In the genomic region with DNA sequence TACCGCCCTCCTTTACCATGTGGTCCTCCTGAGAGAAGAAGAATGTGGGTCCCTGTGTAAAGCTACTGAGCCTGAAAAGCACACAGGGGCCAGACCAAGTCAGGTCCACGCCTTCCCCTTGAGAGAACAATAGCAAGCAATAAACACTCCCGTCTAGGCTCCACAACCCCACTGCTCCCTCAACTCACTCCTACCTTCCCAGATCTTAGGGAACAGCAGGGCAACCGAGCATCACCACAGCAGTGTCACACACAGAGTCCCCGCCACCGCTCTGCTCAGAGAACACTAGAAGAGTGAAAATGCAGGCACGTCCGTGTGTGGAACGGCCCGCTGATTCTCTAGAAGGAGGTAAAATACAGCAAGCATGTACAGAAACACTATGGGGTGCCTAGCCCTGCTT, we compare ENCODE assay signal across 11 mouse cellular contexts.
DNase-seq lines count a peak whose midpoint lies in the region; ATAC-seq and TF ChIP-seq lines count a peak whose summit lies in the region.
"Had no signal": no experiment of that assay in that cellular context is flagged by ENCODE, and none has a peak within 500 bp of the region (broad histone marks: within the 10 kb centered on the region; RNA-seq: fewer than 3 reads in every experiment).

No protein-coding gene starts in this region.

- peak overlapping the region; percentile 10; the same call in 1 of the 2 replicates for H3K27ac ChIP-seq in heart, embryonic 12.5 days (ENCODE audit: poor library complexity, severe bottlenecking)
- 0 out of 2 replicates have a peak overlapping the region, but pooled peaks have one; percentile 9 for H3K27ac ChIP-seq in forebrain, embryonic 12.5 days
- H3K27ac ChIP-seq in liver, embryonic 16.5 days (ENCODE audit: low read length) = peak overlapping the region; percentile 90
- H3K27ac ChIP-seq: left cerebral cortex, adult 2 months had no signal

- H3K4me1 ChIP-seq in heart, embryonic 12.5 days (replicated peaks) = peaks cover 55% of the 10 kb centered on the region
- H3K4me1 ChIP-seq in G1E (ENCODE audit: insufficient read depth, low read depth, low read length) = peaks cover 51% of the 10 kb centered on the region
- peaks cover 63% of the 10 kb centered on the region for H3K4me1 ChIP-seq in forebrain, embryonic 12.5 days
- peaks cover 63% of the 10 kb centered on the region for H3K4me1 ChIP-seq in liver, embryonic 16.5 days (ENCODE audit: control insufficient read depth, low read depth, low read length)

- TF ChIP-seq CTCF in G1E (IDR thresholded peaks at IDR 0.05; ENCODE audit: low read depth, low read length) = no peak

- H3K4me3 ChIP-seq in heart, embryonic 12.5 days = no peak overlapping the region
- peak overlapping the region; percentile 64; the same call in 1 of the 2 replicates for H3K4me3 ChIP-seq in G1E (ENCODE audit: low read depth, low read length)
- no peak overlapping the region for H3K4me3 ChIP-seq in forebrain, embryonic 12.5 days (replicated peaks)
- peak overlapping the region; percentile 45 for H3K4me3 ChIP-seq in liver, embryonic 16.5 days (ENCODE audit: low read depth, low read length)
- H3K4me3 ChIP-seq: left cerebral cortex, adult 2 months had no signal

- no peaks in the 10 kb centered on the region for H3K27me3 ChIP-seq in heart, embryonic 12.5 days (replicated peaks)
- peaks cover 22% of the 10 kb centered on the region for H3K27me3 ChIP-seq in G1E (ENCODE audit: insufficient read depth, low read length)
- H3K27me3 ChIP-seq in forebrain, embryonic 12.5 days = 0 out of 2 replicates have a peak, but pooled peaks cover 4% of the 10 kb centered on the region
- H3K27me3 ChIP-seq in liver, embryonic 16.5 days (ENCODE audit: control insufficient read depth, insufficient read depth, low read depth, low read length) = no peaks in the 10 kb centered on the region

- DNase-seq in heart, adult 9 months (ENCODE audit: low spot score in 2 of 2) = no peak
- DNase-seq in G1E (ENCODE audit: low spot score) = no peak
- DNase-seq in right cerebral cortex, postnatal 10 days (ENCODE audit: low spot score in 2 of 2) = no peak
- DNase-seq in layer of hippocampus, adult 9-10 months (ENCODE audit: low spot score) = no peak
- no peak for DNase-seq in cerebellum, postnatal 36 days
- DNase-seq: kidney, adult 8-10 months had no signal

- no peak for ATAC-seq in heart, embryonic 12.5 days (ENCODE audit: insufficient number of reproducible peaks, low FRiP score)
- ATAC-seq in G1E (ENCODE audit: extremely low read depth, insufficient number of reproducible peaks, low FRiP score, poor library complexity, severe bottlenecking) = no peak
- no peak for ATAC-seq in forebrain, embryonic 12.5 days (ENCODE audit: low FRiP score)
- ATAC-seq in liver, embryonic 16.5 days (ENCODE audit: low read depth) = no peak

- no peaks in the 10 kb centered on the region for H3K9me3 ChIP-seq in heart, embryonic 12.5 days (replicated peaks)
- no peaks in the 10 kb centered on the region for H3K9me3 ChIP-seq in G1E (replicated peaks)
- no peaks in the 10 kb centered on the region for H3K9me3 ChIP-seq in forebrain, embryonic 12.5 days
- no peaks in the 10 kb centered on the region for H3K9me3 ChIP-seq in liver, embryonic 16.5 days (replicated peaks; ENCODE audit: control insufficient read depth, low read length)

- WGBS in heart, embryonic 12.5 days = 63% methylated on average over 10 of the region's 10 CpGs
- 24% methylated on average over 10 of the region's 10 CpGs for WGBS in forebrain, embryonic 12.5 days
- WGBS in liver, embryonic 16.5 days (ENCODE audit: insufficient replicate concordance) = 54% methylated on average over 10 of the region's 10 CpGs

- no peak overlapping the region for H3K4me2 ChIP-seq in heart, embryonic 12.5 days
- H3K4me2 ChIP-seq in forebrain, embryonic 12.5 days = peak overlapping the region; percentile 13; the same call in 1 of the 2 replicates
- H3K4me2 ChIP-seq in liver, embryonic 16.5 days (ENCODE audit: low read depth, low read length) = peak overlapping the region; percentile 70
- H3K4me2 ChIP-seq: midbrain, embryonic 11.5 days had no signal

- H3K36me3 ChIP-seq in heart, embryonic 12.5 days = no peaks in the 10 kb centered on the region
- H3K36me3 ChIP-seq in G1E (replicated peaks) = no peaks in the 10 kb centered on the region
- no peaks in the 10 kb centered on the region for H3K36me3 ChIP-seq in forebrain, embryonic 12.5 days (replicated peaks)
- H3K36me3 ChIP-seq in liver, embryonic 16.5 days (ENCODE audit: control insufficient read depth, insufficient read depth) = peaks cover 4% of the 10 kb centered on the region; the same call in 1 of the 2 replicates

- no peak overlapping the region for H3K9ac ChIP-seq in heart, embryonic 12.5 days
- H3K9ac ChIP-seq in forebrain, embryonic 12.5 days = peak overlapping the region; percentile 36
- H3K9ac ChIP-seq in liver, embryonic 16.5 days (ENCODE audit: low read depth, low read length) = peak overlapping the region; percentile 39

Comparison
In these comparisons a context has a peak if more than half of its experiments do, and no peak if none do; other contexts are left out.
1. H3K27ac ChIP-seq: peak in every context shown above with its lines; median percentile 90 in liver, embryonic 16.5 days; 10 in heart, embryonic 12.5 days; 9 in forebrain, embryonic 12.5 days.
2. H3K4me3 ChIP-seq: peak in G1E (single experiment) and liver, embryonic 16.5 days (single experiment); none in heart, embryonic 12.5 days (single experiment) and forebrain, embryonic 12.5 days (single experiment).